Comparison of ENCODE assay signal across 8 mouse cellular contexts in the genomic region with DNA sequence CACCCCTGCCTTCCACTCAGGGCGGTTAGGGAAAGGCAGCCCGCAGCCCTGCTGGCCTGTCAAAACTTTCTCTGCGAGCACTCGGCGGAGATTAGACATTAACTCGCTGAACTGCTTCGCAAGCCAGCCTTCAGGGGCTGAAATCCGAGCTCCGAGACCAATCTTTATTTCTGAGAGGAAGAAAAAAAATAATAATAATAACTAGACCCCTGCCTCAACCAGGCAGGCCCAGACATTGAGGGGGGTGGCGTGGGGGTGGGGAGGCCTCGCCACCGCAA. TPM values are rescaled to one million over a fixed set of nuclear protein-coding genes. Genes with fewer than 3 reads are reported as not detected.
DNase-seq lines count a peak whose midpoint lies in the region; ATAC-seq and TF ChIP-seq lines count a peak whose summit lies in the region.

No protein-coding gene starts in this region.

- no peak for DNase-seq in spleen, adult 2 months (ENCODE audit: low read depth in 1 of 2, low spot score in 2 of 2)
- DNase-seq in spleen, postnatal 14 days (ENCODE audit: low spot score in 2 of 2), result no peak
- no peak for DNase-seq in embryonic facial prominence, embryonic 10.5 days (ENCODE audit: low spot score)
- peak; percentile 42 for DNase-seq in hindbrain, postnatal 0 days (ENCODE audit: low spot score)
- peak; percentile 73 for DNase-seq in lung, embryonic 14.5 days
- no peak for DNase-seq in left cerebral cortex, adult 18-20 months (ENCODE audit: low spot score in 2 of 2)
- no peak for DNase-seq in layer of hippocampus, postnatal 36 days

- TF ChIP-seq CTCF in spleen, adult 2 months (IDR thresholded peaks at IDR 0.05; ENCODE audit: extremely low read depth, insufficient read depth, insufficient read length, insufficient replicate concordance), result no peak
- TF ChIP-seq CTCF in hindbrain, postnatal 0 days (IDR thresholded peaks at IDR 0.05; ENCODE audit: low read depth), result no peak
- no peak for TF ChIP-seq CTCF in lung, embryonic 14.5 days (IDR thresholded peaks at IDR 0.05; ENCODE audit: low read depth)

- H3K9me3 ChIP-seq in embryonic facial prominence, embryonic 10.5 days, result no peaks in the 10 kb centered on the region
- H3K9me3 ChIP-seq in hindbrain, postnatal 0 days (ENCODE audit: low read length), result no peaks in the 10 kb centered on the region
- no peaks in the 10 kb centered on the region for H3K9me3 ChIP-seq in lung, embryonic 14.5 days (ENCODE audit: low read depth, low read length)
- H3K9me3 ChIP-seq in stomach, embryonic 16.5 days (replicated peaks; ENCODE audit: control insufficient read depth, low read length), result no peaks in the 10 kb centered on the region

- peak overlapping the region; percentile 95 for H3K9ac ChIP-seq in hindbrain, postnatal 0 days (replicated peaks; ENCODE audit: low read length)
- H3K9ac ChIP-seq in lung, embryonic 14.5 days, result peak overlapping the region; percentile 96
- H3K9ac ChIP-seq in stomach, embryonic 16.5 days (ENCODE audit: low read length), result peak overlapping the region; percentile 99

- H3K4me3 ChIP-seq in spleen, adult 2 months (ENCODE audit: extremely low read depth, insufficient read depth, insufficient read length), result peak overlapping the region; percentile 80
- peak overlapping the region; percentile 89 for H3K4me3 ChIP-seq in embryonic facial prominence, embryonic 10.5 days
- H3K4me3 ChIP-seq in hindbrain, postnatal 0 days (ENCODE audit: low read length), result peak overlapping the region; percentile 82
- peak overlapping the region; percentile 93 for H3K4me3 ChIP-seq in lung, embryonic 14.5 days (ENCODE audit: low read depth, low read length)
- H3K4me3 ChIP-seq in stomach, embryonic 16.5 days (replicated peaks; ENCODE audit: low read length), result peak overlapping the region; percentile 93

- no peak for TF ChIP-seq POLR2A in spleen, adult 2 months (IDR thresholded peaks at IDR 0.05; ENCODE audit: low read depth, low read length)

- H3K4me1 ChIP-seq in spleen, adult 2 months (ENCODE audit: control insufficient read depth, insufficient read depth, insufficient read length), result peaks cover 5% of the 10 kb centered on the region; the same call in 1 of the 2 replicates
- peaks cover 51% of the 10 kb centered on the region for H3K4me1 ChIP-seq in embryonic facial prominence, embryonic 10.5 days
- peaks cover 21% of the 10 kb centered on the region for H3K4me1 ChIP-seq in hindbrain, postnatal 0 days (ENCODE audit: insufficient read depth, low read length)
- peaks cover 20% of the 10 kb centered on the region for H3K4me1 ChIP-seq in lung, embryonic 14.5 days (ENCODE audit: insufficient read depth)
- peaks cover 33% of the 10 kb centered on the region for H3K4me1 ChIP-seq in stomach, embryonic 16.5 days (ENCODE audit: control insufficient read depth, insufficient read depth, low read length)

- ATAC-seq in hindbrain, postnatal 0 days, result no peak
- no peak for ATAC-seq in lung, embryonic 14.5 days (ENCODE audit: insufficient read depth)
- no peak for ATAC-seq in stomach, embryonic 16.5 days (ENCODE audit: insufficient read depth, low FRiP score)

- peaks cover 11% of the 10 kb centered on the region for H3K27me3 ChIP-seq in spleen, adult 2 months (ENCODE audit: control insufficient read depth, insufficient read depth, low read length)
- H3K27me3 ChIP-seq in embryonic facial prominence, embryonic 10.5 days (replicated peaks; ENCODE audit: low read depth, poor library complexity, severe bottlenecking), result no peaks in the 10 kb centered on the region
- H3K27me3 ChIP-seq in hindbrain, postnatal 0 days (ENCODE audit: insufficient read depth, low read length), result no peaks in the 10 kb centered on the region
- no peaks in the 10 kb centered on the region for H3K27me3 ChIP-seq in lung, embryonic 14.5 days (ENCODE audit: insufficient read depth, low read length)
- no peaks in the 10 kb centered on the region for H3K27me3 ChIP-seq in stomach, embryonic 16.5 days (ENCODE audit: control insufficient read depth, insufficient read depth, low read length)

- peak overlapping the region; percentile 81 for H3K4me2 ChIP-seq in hindbrain, postnatal 0 days (ENCODE audit: low read depth, low read length)
- H3K4me2 ChIP-seq in lung, embryonic 14.5 days, result peak overlapping the region; percentile 71
- peak overlapping the region; percentile 91 for H3K4me2 ChIP-seq in stomach, embryonic 16.5 days (ENCODE audit: low read depth, low read length)

- 5% methylated on average over 12 of the region's 12 CpGs for WGBS in spleen, adult 2 months
- whole genome bisulfite sequencing in embryonic facial prominence, embryonic 10.5 days, result under 1% methylated on average over 12 of the region's 12 CpGs
- WGBS in hindbrain, postnatal 0 days, result 0% methylated on average over 12 of the region's 12 CpGs
- WGBS in lung, embryonic 14.5 days, result 2% methylated on average over 12 of the region's 12 CpGs
- 0% methylated on average over 12 of the region's 12 CpGs for WGBS in stomach, embryonic 16.5 days

- H3K27ac ChIP-seq in spleen, adult 2 months (ENCODE audit: insufficient read depth, low read length), result no peak overlapping the region; the same call in 1 of the 2 replicates
- H3K27ac ChIP-seq in embryonic facial prominence, embryonic 10.5 days (replicated peaks), result peak overlapping the region; percentile 100
- peak overlapping the region; percentile 94 for H3K27ac ChIP-seq in hindbrain, postnatal 0 days
- peak overlapping the region; percentile 99 for H3K27ac ChIP-seq in lung, embryonic 14.5 days (ENCODE audit: low read depth)
- peak overlapping the region; percentile 99 for H3K27ac ChIP-seq in stomach, embryonic 16.5 days (ENCODE audit: low read length)

- H3K36me3 ChIP-seq in spleen, adult 2 months (ENCODE audit: control insufficient read depth, insufficient read depth, low read length), result no peaks in the 10 kb centered on the region
- H3K36me3 ChIP-seq in embryonic facial prominence, embryonic 10.5 days (replicated peaks), result peaks cover 15% of the 10 kb centered on the region
- no peaks in the 10 kb centered on the region for H3K36me3 ChIP-seq in hindbrain, postnatal 0 days (ENCODE audit: insufficient read depth, low read length)
- no peaks in the 10 kb centered on the region for H3K36me3 ChIP-seq in lung, embryonic 14.5 days (ENCODE audit: insufficient read depth)
- H3K36me3 ChIP-seq in stomach, embryonic 16.5 days (ENCODE audit: control insufficient read depth, insufficient read depth, low read length), result no peaks in the 10 kb centered on the region

RNA-seq across cellular contexts. Expression of gene Macf1, which starts 20.5 kb away (rescaled TPM):
- 131 and 142 TPM in 2 replicates for polyA plus RNA-seq in spleen, adult 2 months (2012; rRNA removed)
- 46.0 and 47.4 TPM in 2 replicates for polyA plus RNA-seq in embryonic facial prominence, embryonic 10.5 days (2016; fragmentation: Nextera tagmentation; extraction: Ambion mirVana)
- total RNA-seq in hindbrain, postnatal 0 days (2014; rRNA removed), result 243 and 269 TPM in 2 replicates
- 57.3 and 57.8 TPM in 2 replicates for polyA plus RNA-seq in hindbrain, postnatal 0 days (2015; fragmentation: Nextera tagmentation; extraction: Ambion mirVana)
- polyA plus RNA-seq in lung, embryonic 14.5 days (2014; fragmentation: Nextera tagmentation; extraction: Ambion mirVana), result 103 and 107 TPM in 2 replicates
- polyA plus RNA-seq in stomach, embryonic 16.5 days (2015; fragmentation: Nextera tagmentation; extraction: Ambion mirVana), result 34.1 and 35.3 TPM in 2 replicates
- 100 to 1,000 TPM; 213 to 220 TPM for total RNA-seq in left cerebral cortex, adult 18-20 months (2021)
- total RNA-seq in layer of hippocampus, postnatal 36 days (2021), result 100 to 1,000 TPM; 225 to 255 TPM

RNA-seq across cellular contexts. Expression of gene Ndufs5, which starts 54.4 kb away (rescaled TPM):
- 10.4 and 20.3 TPM in 2 replicates for polyA plus RNA-seq in spleen, adult 2 months (2012; rRNA removed)
- 332 and 340 TPM in 2 replicates for polyA plus RNA-seq in embryonic facial prominence, embryonic 10.5 days (2016; fragmentation: Nextera tagmentation; extraction: Ambion mirVana)
- 107 and 129 TPM in 2 replicates for total RNA-seq in hindbrain, postnatal 0 days (2014; rRNA removed)
- polyA plus RNA-seq in hindbrain, postnatal 0 days (2015; fragmentation: Nextera tagmentation; extraction: Ambion mirVana), result 651 and 656 TPM in 2 replicates
- 313 TPM in 2 replicates for polyA plus RNA-seq in lung, embryonic 14.5 days (2014; fragmentation: Nextera tagmentation; extraction: Ambion mirVana)
- 288 and 291 TPM in 2 replicates for polyA plus RNA-seq in stomach, embryonic 16.5 days (2015; fragmentation: Nextera tagmentation; extraction: Ambion mirVana)
- 100 to 1,000 TPM; 183 to 205 TPM for total RNA-seq in left cerebral cortex, adult 18-20 months (2021)
- 100 to 1,000 TPM; 180 to 196 TPM for total RNA-seq in layer of hippocampus, postnatal 36 days (2021)

Comparison
In these comparisons a context has a peak if more than half of its experiments do, and no peak if none do; other contexts are left out.
1. DNase-seq: peak in hindbrain, postnatal 0 days (single experiment) and lung, embryonic 14.5 days (single experiment); none in spleen, adult 2 months (0 of 2), spleen, postnatal 14 days (0 of 2), embryonic facial prominence, embryonic 10.5 days (single experiment), left cerebral cortex, adult 18-20 months (0 of 2) and layer of hippocampus, postnatal 36 days (0 of 2).
2. RNA of gene Ndufs5, which starts 54.4 kb away (polyA plus RNA-seq): 651 to 656 TPM in hindbrain, postnatal 0 days, 332 to 340 TPM in embryonic facial prominence, embryonic 10.5 days, 313 TPM in lung, embryonic 14.5 days and 288 to 291 TPM in stomach, embryonic 16.5 days; 10.4 to 20.3 TPM in spleen, adult 2 months; every median in the first group is over 10 times any median in the second.
3. Peak in every context shown above with its lines, with median percentiles within 50 percentile points of each other: H3K4me3 ChIP-seq, H3K4me2 ChIP-seq and H3K9ac ChIP-seq.